Mouse (Mus musculus) kidney, adult 8-10 months (tissue): ENCODE measurements around the gene Col18a1.

Experiments used
- DNase-seq, 2 experiments: peaks; one replicate each; pipeline ENCODE4 v3.0.0; 2022

The Col18a1 gene

GRCm38 (mm10) chr10:77108106-77108505, 58.2 kb downstream of the Col18a1 start:
- no peak for DNase-seq

DNA sequence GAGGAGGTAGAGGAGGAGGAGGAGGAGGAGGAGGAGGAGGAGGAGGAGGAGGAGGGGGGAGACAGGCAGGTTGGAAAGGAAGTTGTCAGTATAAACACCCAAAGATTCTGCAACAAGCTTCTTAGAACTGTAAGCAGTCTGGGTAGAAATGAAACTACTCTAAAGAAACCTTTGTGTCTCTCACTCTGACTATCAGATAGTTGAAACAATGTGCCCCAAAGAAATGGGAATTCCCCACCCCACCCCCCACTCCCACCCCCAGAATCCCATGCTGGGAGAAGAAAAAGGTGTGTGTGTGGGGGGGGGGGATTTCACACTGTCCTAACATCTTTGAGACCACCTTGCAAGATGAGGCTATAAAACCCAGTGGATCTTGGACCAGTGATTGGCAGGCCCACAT, 62.0 kb downstream of the Col18a1 start:
- DNase-seq = no peak

DNA sequence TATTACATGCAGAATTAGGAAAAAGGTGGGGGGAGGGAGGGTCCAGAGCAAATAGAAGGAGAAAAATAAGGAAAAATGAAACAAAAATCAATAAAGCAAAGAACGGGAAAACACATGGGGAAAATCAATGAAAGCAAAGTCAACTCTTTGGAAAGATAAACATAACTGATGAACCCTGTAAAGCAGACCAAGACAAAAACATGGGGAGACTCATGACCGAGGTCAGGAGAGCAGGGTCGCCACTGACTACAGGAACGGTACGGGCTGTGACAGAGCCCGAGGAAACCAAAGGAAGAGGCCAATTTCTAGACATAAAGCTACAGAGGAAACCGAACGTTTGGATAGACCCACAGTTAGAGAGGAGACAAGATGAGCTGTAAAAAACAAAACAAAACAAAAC, 62.7 kb downstream of the Col18a1 start:
- DNase-seq = no peak

GRCm38 (mm10) chr10:77099777-77100176, 66.6 kb downstream of the Col18a1 start:
- DNase-seq = no peak

DNA sequence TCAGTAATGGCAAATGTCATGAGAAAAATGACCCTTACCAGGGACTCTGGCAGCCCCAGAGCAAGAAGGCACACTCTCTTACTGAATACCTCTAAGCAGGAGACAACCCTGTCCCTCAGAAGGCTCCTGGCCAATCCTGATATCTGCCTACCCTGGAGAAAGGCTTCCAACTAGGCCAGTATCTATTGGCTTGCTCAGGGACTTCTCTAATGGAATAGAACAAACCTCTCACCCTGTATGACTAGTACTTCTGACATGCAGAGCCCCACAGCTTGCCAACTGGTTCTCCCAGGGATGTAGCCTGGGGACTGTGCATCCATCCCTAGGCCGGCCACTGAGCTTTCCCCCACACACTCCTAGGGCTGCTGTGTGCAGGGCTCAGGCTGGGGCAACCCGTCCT, 67.7 kb downstream of the Col18a1 start:
- no peak for DNase-seq

DNA sequence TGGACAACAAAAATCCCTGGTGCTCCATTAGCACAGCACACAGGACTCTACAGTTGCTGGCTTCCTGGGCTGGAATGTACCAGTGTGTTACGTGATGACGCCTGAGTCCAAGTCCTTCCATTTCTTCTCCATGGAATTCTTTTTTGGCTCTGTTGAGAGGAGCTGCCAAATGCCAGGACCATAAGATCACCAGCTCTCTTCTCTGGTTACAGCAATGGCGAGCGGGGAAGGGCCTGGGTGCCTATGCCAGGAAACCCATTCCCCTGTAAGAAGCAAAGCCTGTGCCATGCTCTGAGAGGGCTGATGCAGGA, 68.5 kb downstream of the Col18a1 start:
- no peak for DNase-seq

GRCm38 (mm10) chr10:77097006-77097889, 69.1 kb downstream of the Col18a1 start:
- no peak for DNase-seq

- no peak for DNase-seq
Observed at GRCm38 (mm10) chr10:77095666-77096065, 70.7 kb downstream of the Col18a1 start.

DNA sequence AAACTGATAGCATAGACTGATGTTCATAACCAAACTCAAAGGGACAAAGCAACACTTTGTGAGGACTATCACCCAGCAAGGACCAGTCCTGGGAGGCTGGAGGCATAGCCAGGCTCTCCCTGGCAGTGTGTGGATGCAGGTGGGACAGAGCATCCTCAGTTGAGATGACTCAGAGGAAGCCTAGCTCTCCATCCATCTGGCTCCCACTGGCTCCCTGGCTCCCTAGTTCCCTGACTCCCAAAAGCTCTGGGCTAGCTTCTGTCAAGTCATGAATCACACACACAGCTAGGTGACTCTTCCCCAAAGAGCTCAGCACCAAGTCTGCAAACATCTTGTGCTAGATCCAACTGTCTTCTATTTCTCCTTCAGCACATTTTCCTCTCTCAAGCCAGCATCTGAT, 72.5 kb downstream of the Col18a1 start:
- DNase-seq = no peak

DNA sequence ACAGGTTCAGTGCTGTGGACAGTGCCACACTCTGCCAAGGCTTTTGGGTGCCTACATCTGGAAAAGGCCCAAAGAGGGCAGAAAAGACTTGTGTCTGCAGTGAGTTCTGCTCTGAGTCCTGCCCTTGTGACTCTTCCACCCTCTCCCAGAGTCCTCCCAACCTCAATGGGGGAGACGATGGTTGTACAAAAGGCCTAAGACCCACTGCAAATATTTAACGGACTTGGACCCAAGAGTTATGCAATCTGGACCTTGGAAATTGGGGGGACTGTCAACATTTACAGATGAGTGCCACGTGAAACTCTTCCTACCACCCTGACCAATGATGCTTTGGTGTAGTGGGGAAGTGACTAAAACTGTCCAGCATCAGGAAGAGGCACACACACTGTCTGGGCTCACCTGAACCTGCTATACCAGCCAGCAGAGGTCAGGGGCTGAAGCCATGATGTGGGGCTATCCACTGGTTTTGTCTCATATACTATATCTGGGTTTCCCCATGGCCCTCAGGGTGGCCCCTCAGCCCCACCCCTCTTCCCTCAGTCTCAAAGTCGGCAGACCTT, 74.7 kb downstream of the Col18a1 start:
- no peak for DNase-seq

DNA sequence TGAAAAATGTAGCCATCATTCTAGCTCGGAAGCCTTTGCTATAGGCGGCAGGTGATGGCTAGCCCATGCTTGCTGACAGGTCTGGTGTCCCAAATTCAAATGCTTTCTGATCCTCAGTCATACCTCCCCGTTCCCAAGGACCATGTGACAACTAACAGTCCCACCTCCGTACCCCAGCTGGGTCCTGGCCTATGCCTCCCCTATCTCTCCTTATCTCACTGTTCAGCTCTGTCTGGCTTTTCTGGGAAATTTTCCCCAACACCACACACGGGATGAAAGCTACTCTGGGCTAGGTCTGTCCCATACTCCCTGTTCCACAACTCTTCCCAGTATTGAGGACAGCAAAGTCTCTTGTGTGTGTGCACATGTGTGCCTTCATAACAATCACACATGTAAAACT, 76.3 kb downstream of the Col18a1 start:
- no peak for DNase-seq

DNA sequence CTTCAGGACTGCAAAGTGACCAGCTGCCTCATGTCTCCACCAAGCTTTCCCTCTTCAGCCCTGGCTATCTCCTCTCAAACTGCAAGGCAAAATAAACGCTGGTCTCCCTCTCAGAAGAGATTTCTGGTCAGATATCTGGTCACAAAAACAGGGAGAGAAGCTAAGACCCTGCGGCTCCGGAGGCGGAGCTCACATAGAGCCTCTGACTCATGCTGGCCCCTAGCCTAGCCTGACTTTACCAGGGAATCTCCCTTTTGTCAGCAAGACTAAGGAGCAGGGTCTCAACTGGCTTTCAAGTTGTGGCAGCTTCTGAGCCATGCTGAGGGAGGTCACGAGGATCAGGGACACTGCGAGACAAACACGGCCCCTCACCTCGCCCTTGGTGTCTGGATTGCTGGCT, 77.0 kb downstream of the Col18a1 start:
- DNase-seq = peak in 1 of 2 experiments; percentile 34

DNA sequence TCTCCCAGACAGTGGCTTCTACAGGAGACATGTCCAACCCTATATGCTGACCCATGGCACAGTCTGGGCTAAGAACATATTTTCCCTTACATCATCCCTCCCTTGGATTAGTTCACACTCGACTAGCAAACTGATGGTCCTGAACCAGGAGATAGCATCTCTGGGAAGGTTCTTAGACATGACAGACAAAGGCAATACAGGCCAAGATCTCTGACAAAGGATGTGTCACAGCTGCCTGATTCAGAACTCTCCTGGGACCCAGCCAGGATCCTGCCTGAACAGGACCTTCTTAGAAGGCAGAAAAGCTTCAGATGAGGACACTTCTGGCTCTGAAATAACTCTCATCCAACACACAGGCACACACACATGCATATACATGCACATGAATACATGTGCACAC, 81.8 kb downstream of the Col18a1 start:
- DNase-seq = no peak

GRCm38 (mm10) chr10:77082921-77083320, 83.4 kb downstream of the Col18a1 start:
- no peak for DNase-seq

- DNase-seq = peak; percentile 79 to 88
Observed at GRCm38 (mm10) chr10:77082453-77082852, 83.9 kb downstream of the Col18a1 start.

DNA sequence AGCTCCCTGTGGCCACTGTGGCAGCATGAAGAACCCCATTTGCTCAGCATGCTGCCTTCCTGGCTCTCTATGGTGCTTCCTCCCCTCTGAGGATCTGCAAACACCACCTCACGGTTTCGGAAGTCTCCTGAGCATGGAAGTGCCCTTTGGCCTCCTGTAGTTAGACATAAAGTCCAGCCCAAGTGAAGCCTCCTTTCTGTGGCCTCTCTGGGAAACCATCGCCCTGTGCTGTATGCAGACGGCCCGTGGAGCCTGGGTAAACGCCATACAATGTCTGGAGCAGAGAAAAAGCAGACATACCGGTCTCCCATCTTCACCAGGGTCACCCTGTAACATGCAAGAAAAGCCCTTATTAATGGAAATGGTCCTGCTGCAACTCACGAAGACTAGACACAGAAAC, 87.4 kb downstream of the Col18a1 start:
- peak; percentile 77 to 78 for DNase-seq

DNA sequence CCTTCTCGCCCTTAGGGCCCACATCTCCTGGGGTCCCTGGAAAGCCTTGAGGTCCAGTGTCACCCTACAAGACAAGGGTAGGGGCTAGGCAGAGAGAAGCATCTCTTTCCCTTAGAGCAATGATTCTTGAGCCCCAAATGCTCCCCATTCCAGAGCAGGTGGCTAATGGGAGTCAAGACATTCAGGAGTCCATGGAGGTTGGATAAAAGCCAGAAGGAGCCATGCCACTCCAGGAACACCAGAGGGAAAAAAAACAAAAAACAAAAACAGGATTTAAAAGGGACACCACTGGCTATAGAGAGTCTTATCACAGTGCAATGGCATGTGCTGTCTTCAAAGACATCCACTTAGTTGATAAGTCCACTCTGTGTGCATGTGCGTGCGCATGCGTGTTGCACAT, 87.9 kb downstream of the Col18a1 start:
- DNase-seq = peak in 1 of 2 experiments; percentile 16

DNA sequence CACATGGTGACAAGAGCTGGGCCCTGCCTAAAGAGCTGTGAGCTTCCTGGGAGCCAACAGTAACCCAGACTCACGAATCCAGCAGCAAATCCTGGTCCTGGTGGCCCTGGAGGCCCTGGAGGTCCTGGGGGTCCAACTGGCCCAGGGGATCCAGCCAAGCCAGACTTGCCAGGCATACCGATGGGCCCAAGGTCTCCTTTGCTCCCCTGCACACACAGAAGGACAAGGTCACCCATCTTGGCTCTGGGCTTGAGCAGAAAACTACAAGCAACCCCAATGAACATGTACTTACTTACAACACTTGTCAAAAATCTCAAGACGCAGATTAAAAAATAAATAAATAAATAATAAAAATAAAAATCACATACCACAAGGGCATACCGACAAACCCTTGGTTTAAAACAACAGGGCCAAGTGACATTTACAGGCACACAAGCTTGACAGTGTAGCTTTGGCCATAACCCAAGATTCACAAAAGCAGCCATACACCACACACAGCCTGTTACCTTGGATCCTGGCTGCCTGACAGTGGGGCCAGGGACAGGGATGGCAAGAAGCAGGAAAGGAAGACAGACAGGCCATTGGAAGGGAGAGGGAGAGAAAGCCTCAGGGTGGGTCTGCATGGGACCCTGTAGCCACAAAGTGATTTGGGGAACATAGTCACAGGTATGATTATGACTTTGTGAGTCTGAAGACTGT, 91.9 kb downstream of the Col18a1 start:
- no peak for DNase-seq

DNA sequence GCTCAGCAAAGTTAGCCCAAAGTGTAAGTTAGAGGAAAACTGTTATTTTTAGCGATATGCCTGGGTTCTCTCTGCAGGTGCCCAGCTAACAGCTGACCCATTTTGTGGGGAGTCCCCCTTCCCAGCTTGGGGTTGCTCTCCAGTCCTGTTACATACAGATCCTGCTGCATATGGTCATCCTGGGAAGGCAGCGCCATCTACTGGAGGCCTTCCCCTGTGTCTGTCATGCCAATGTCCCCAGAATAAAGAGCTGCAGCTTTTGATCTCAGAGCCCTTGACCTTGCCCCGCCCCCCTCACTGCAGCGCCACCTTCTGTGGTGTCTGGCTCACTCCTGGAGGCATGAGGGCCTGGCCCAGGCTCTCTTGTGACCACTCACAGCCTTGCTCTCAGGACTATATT, 96.3 kb downstream of the Col18a1 start:
- peak; percentile 62 to 80 for DNase-seq

- DNase-seq = no peak
Observed at GRCm38 (mm10) chr10:77068469-77068868, 97.9 kb downstream of the Col18a1 start.

DNA sequence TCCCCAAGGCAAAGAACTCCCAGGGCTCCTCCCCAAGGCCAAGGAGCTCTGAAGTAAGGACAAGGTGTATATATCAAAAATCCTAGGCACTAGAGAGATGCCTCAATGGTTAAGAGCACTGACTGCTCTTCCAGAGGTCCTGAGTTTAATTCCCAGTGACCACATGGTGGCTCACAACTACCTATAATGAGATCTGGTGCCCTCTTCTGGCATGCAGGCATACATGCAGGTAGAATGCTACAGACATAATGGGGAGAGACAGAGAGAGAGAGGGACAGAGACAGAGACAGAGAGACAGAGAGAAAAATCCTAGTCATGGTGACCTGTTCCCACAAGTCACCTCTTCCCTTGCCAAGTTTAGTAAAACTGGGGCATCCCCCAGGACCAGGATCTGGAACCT, 101.7 kb downstream of the Col18a1 start:
- no peak for DNase-seq

- DNase-seq = no peak
Observed at GRCm38 (mm10) chr10:77064239-77064638, 102.1 kb downstream of the Col18a1 start.

- peak in 1 of 2 experiments; percentile 41 for DNase-seq
Observed at GRCm38 (mm10) chr10:77062393-77063010, 103.8 kb downstream of the Col18a1 start.

DNA sequence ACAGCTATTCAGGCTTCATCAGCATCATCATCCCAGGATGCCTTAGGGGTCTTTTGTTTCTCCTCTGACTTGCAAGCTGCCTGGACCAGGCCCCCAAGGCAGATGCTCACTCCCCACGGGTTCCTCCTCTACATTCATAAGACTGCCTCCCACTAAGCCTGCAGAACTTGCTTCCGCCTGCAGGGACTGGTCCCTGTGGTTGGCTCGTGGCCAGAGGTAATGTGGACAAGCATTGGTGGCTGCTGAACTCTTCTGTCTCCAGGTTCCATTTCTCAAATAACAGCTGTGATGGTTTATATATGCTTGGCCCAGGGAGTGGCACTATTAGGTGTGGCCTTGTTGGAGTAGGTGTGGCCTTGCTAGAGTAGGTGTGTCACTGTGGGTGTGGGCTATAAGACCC, 104.9 kb downstream of the Col18a1 start:
- no peak for DNase-seq
